Mouse (Mus musculus): ENCODE results near the gene Plcb3. TPM values are rescaled to one million over a fixed set of nuclear protein-coding genes. Genes with fewer than 3 reads are reported as not detected.

The Plcb3 gene
- total RNA-seq, 2 experiments from 2014 or later = 33.4 to 35.2 TPM

Other genes starting within 250 kb of the Plcb3 start
- 10 to 100 TPM; 44.6 to 47.2 TPM for gene Rps6ka4, start 135.8 kb downstream of the Plcb3 start, total RNA-seq (2023)
- gene Ccdc88b, start 118.3 kb downstream of the Plcb3 start, total RNA-seq (2023) = 100 to 1,000 TPM in 1 of 2 experiments, 10 to 100 TPM in 1; 90.6 to 102 TPM
- 100 to 1,000 TPM; 148 to 158 TPM for gene Trmt112, start 66.8 kb downstream of the Plcb3 start, total RNA-seq (2023)
- 100 to 1,000 TPM; 664 to 666 TPM for gene Prdx5, start 66.4 kb downstream of the Plcb3 start, total RNA-seq (2023)
- gene Esrra, start 54.7 kb downstream of the Plcb3 start, total RNA-seq (2023) = 10 to 100 TPM; 51.8 to 51.9 TPM
- gene Catsperz, start 51.1 kb downstream of the Plcb3 start, total RNA-seq (2023) = not detected
- not detected for gene Kcnk4, start 42.0 kb downstream of the Plcb3 start, total RNA-seq (2023)
- 10 to 100 TPM; 23.4 to 30.4 TPM for gene Bad, start 34.6 kb downstream of the Plcb3 start, total RNA-seq (2023)
- gene Gpr137, start 34.0 kb downstream of the Plcb3 start, total RNA-seq (2023) = 10 to 100 TPM; 29.9 to 30.8 TPM
- 10 to 100 TPM; 54.6 to 62.8 TPM for gene Ppp1r14b, start 1.5 kb downstream of the Plcb3 start, total RNA-seq (2023)
- gene Fkbp2, start 4.0 kb upstream of the Plcb3 start, total RNA-seq (2023) = 10 to 100 TPM; 46.1 to 59.4 TPM
- 10 to 100 TPM in 1 of 2 experiments, 1 to 10 TPM in 1; 9.7 to 12.2 TPM for gene Vegfb, start 11.2 kb upstream of the Plcb3 start, total RNA-seq (2023)
- gene Dnajc4, start 16.1 kb upstream of the Plcb3 start, total RNA-seq (2023) = 10 to 100 TPM; 22.5 to 25.3 TPM
- gene Nudt22, start 19.6 kb upstream of the Plcb3 start, total RNA-seq (2023) = 10 to 100 TPM; 11.1 to 16.9 TPM
- 1 to 10 TPM; 1.4 to 1.9 TPM for gene Trpt1, start 19.7 kb upstream of the Plcb3 start, total RNA-seq (2023)
- gene Fermt3, start 43.0 kb upstream of the Plcb3 start, total RNA-seq (2023) = 100 to 1,000 TPM; 282 to 286 TPM
- 10 to 100 TPM; 61.2 to 64.6 TPM for gene Stip1, start 63.5 kb upstream of the Plcb3 start, total RNA-seq (2023)
- 1 to 10 TPM; 6.4 to 8.0 TPM for gene Macrod1, start 80.3 kb upstream of the Plcb3 start, total RNA-seq (2023)
- gene Flrt1, start 129.3 kb upstream of the Plcb3 start, total RNA-seq (2023) = not detected
- 10 to 100 TPM; 77.9 to 92.2 TPM for gene Otub1, start 229.8 kb upstream of the Plcb3 start, total RNA-seq (2023)
- gene Cox8a, start 241.1 kb upstream of the Plcb3 start, total RNA-seq (2023) = 100 to 1,000 TPM; 337 to 344 TPM

Measured in monocyte, adult 59 days (primary cell).